Mouse (Mus musculus): ENCODE results near the gene S1pr4.

DNA sequence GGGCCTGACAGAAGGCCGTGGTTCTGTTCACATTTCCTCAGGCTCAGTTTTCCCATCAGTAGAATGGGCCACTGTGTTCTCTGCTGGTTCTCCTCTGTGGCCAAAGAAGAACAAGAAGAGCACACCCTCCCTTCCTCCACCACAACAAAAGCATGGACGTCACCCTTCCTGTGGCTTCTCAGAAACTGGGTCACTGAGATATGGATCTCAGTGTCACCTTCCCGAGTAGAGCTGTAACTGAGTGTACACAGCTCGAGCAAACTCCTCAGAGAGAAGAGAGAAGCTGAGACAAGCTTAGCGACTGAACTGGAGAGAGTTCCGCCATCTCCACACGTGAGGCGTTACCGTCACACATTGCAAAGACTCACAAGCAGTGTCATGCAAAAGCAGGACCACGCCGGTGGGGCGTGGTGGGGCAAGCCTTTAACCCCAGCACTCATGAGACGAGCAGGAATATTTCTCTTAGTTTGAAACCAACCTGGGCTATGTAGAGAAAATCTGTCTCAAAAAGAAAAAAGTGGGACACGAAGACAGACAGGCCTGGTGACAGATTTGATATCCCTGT lies 10.4 kb upstream of the S1pr4 start:
- TF ChIP-seq CTCF (IDR thresholded peaks at IDR 0.05; ENCODE audit: insufficient read depth, low read depth, low read length) (no peak), POLR2A (IDR thresholded peaks at IDR 0.05; ENCODE audit: insufficient read depth, low read depth, low read length) (no peak)
